Mouse (Mus musculus) CH12.LX (cell line): ENCODE measurements around the gene Wdr12. TPM values are rescaled to one million over a fixed set of nuclear protein-coding genes. Genes with fewer than 3 reads are reported as not detected.

ENCODE experiments used
- DNase-seq: peaks from one replicate; pipeline ENCODE4 v3.0.0-alpha.2; 2013; ENCODE audit errors: extremely low read depth
- H3K27ac ChIP-seq: 2 replicates; pipeline ENCODE4 v1.5.1; 2012; ENCODE audit warnings: low read depth, mild to moderate bottlenecking, control low read depth, moderate library complexity; ENCODE audit not compliant: insufficient read depth
- H3K27me3 ChIP-seq: replicated peaks from 2 replicates; pipeline ENCODE3; 2012; ENCODE audit warnings: inconsistent platforms
- H3K36me3 ChIP-seq, 2 experiments: replicated peaks in 1 of 2; 2 replicates each; pipeline versions ENCODE3 to v1.6.1; 2012; ENCODE audit warnings: inconsistent platforms in 1 of 2, low read length in 1 of 2, mild to moderate bottlenecking in 1 of 2, mixed read lengths in 1 of 2, moderate library complexity in 1 of 2; ENCODE audit not compliant: control insufficient read depth in 1 of 2, insufficient read depth in 1 of 2
- H3K4me1 ChIP-seq, 2 experiments: 2 replicates each; pipeline ENCODE4 v1.6.1; 2012; ENCODE audit warnings: inconsistent platforms in 1 of 2, moderate library complexity in 1 of 2; ENCODE audit not compliant: insufficient read depth in 2 of 2, control insufficient read depth in 1 of 2
- H3K4me2 ChIP-seq: 2 replicates; pipeline ENCODE4 v1.6.1; 2012; ENCODE audit warnings: low read depth, mild to moderate bottlenecking, control low read depth; ENCODE audit not compliant: poor library complexity, insufficient read depth, severe bottlenecking
- H3K4me3 ChIP-seq, 3 experiments: fragments of 150-350 bp in 1 of 3; sonication (generic) in 1 of 3; replicated peaks in 1 of 3; 2 replicates each; pipeline versions ENCODE3 to v1.5.1; 2011 to 2012; ENCODE audit warnings: low read depth in 2 of 3, low read length in 2 of 3, mild to moderate bottlenecking in 2 of 3, moderate library complexity in 2 of 3, control low read depth in 1 of 3, improper control_type of control experiment in 1 of 3, inconsistent platforms in 1 of 3, mixed read lengths in 1 of 3; ENCODE audit not compliant: poor library complexity in 1 of 3
- H3K79me2 ChIP-seq: replicated peaks from 2 replicates; pipeline ENCODE4 v1.6.1; 2012; ENCODE audit warnings: mild to moderate bottlenecking, moderate library complexity; ENCODE audit not compliant: control insufficient read depth, poor library complexity, insufficient read depth, severe bottlenecking; ENCODE audit errors: extremely low read depth
- H3K9ac ChIP-seq: 2 replicates; pipeline ENCODE4 v1.6.1; 2012; ENCODE audit warnings: low read depth, mild to moderate bottlenecking, control low read depth, moderate library complexity; ENCODE audit not compliant: insufficient read depth
- H3K9me3 ChIP-seq: replicated peaks from 2 replicates; pipeline ENCODE3; 2012; ENCODE audit warnings: low read length, inconsistent platforms, mixed read lengths
- CHD1 ChIP-seq: IDR thresholded peaks from 2 replicates; pipeline ENCODE4 v1.6.1; 2012; ENCODE audit warnings: low read depth, low read length, improper control_type of control experiment, inconsistent platforms
- CTCF ChIP-seq, 2 experiments: IDR thresholded peaks in 1 of 2; conservative IDR thresholded peaks in 1 of 2; 2 replicates each; pipeline ENCODE4 v1.5.1; 2011 to 2012; ENCODE audit warnings: low read depth in 2 of 2, low read length in 2 of 2, improper control_type of control experiment in 1 of 2, inconsistent platforms in 1 of 2, mild to moderate bottlenecking in 1 of 2, moderate library complexity in 1 of 2
- EP300 ChIP-seq: IDR thresholded peaks from 2 replicates; pipeline ENCODE4 v1.6.1; 2011; ENCODE audit warnings: low read length, improper control_type of control experiment
- ETS1 ChIP-seq: conservative IDR thresholded peaks from 2 replicates; pipeline ENCODE4 v1.6.1; 2012; ENCODE audit warnings: low read depth, mild to moderate bottlenecking, inconsistent platforms, low read length, improper control_type of control experiment, moderate library complexity
- HCFC1 ChIP-seq: IDR thresholded peaks from 2 replicates; pipeline ENCODE4 v1.6.1; 2012; ENCODE audit warnings: low read depth, mild to moderate bottlenecking, inconsistent platforms, low read length, improper control_type of control experiment
- IRF4 ChIP-seq: IDR thresholded peaks from 2 replicates; pipeline ENCODE4 v1.6.1; 2014; ENCODE audit warnings: low read depth, mild to moderate bottlenecking, inconsistent platforms, low read length, improper control_type of control experiment
- JUN ChIP-seq: IDR thresholded peaks from 2 replicates; pipeline ENCODE4 v1.6.1; 2011; ENCODE audit warnings: low read depth, mild to moderate bottlenecking, low read length, improper control_type of control experiment, moderate library complexity; ENCODE audit not compliant: insufficient read depth
- KAT2A ChIP-seq: IDR thresholded peaks from 2 replicates; pipeline ENCODE4 v1.6.1; 2012; ENCODE audit warnings: low read length, improper control_type of control experiment, inconsistent platforms; ENCODE audit not compliant: insufficient replicate concordance
- MAFK ChIP-seq: IDR thresholded peaks from 2 replicates; pipeline ENCODE4 v1.6.1; 2011; ENCODE audit warnings: low read length, improper control_type of control experiment; ENCODE audit not compliant: insufficient replicate concordance
- MAZ ChIP-seq: IDR thresholded peaks from 2 replicates; pipeline ENCODE4 v1.6.1; 2012; ENCODE audit warnings: low read depth, mild to moderate bottlenecking, inconsistent platforms, low read length, improper control_type of control experiment, moderate library complexity
- MYC ChIP-seq: IDR thresholded peaks from 2 replicates; pipeline ENCODE4 v1.6.1; 2011; ENCODE audit warnings: low read depth, mild to moderate bottlenecking, improper control_type of control experiment, low read length
- NELFE ChIP-seq: IDR thresholded peaks from 2 replicates; pipeline ENCODE4 v1.6.1; 2011; ENCODE audit warnings: low read depth, low read length, improper control_type of control experiment
- RAD21 ChIP-seq: IDR thresholded peaks from 2 replicates; pipeline ENCODE4 v1.6.1; 2011; ENCODE audit warnings: low read depth, mild to moderate bottlenecking, low read length, improper control_type of control experiment, moderate library complexity
- SIN3A ChIP-seq: IDR thresholded peaks from 2 replicates; pipeline ENCODE4 v1.6.1; 2012; ENCODE audit warnings: low read length, improper control_type of control experiment, inconsistent platforms
- SMC3 ChIP-seq: IDR thresholded peaks from 2 replicates; pipeline ENCODE4 v1.6.1; 2011; ENCODE audit warnings: low read depth, low read length, improper control_type of control experiment
- TBP ChIP-seq: conservative IDR thresholded peaks from 2 replicates; pipeline ENCODE4 v1.6.1; 2011; ENCODE audit warnings: low read depth, low read length, improper control_type of control experiment
- TCF12 ChIP-seq: IDR thresholded peaks from 2 replicates; pipeline ENCODE4 v1.6.1; 2014; ENCODE audit warnings: low read depth, mild to moderate bottlenecking, inconsistent platforms, low read length, improper control_type of control experiment
- ZMIZ1 ChIP-seq: IDR thresholded peaks from 2 replicates; pipeline ENCODE4 v1.6.1; 2012; ENCODE audit warnings: low read depth, mild to moderate bottlenecking, inconsistent platforms, low read length, improper control_type of control experiment
- dilution Hi-C: fragments of 300-500 bp; cut with MboI; formaldehyde crosslinking; loops from 2 replicates; pipeline ENCODE4 v1.14.3; 2020; ENCODE audit warnings: low sequenced_read_pairs; ENCODE audit not compliant: extremely low pct_unique_long_range_greater_than_20kb, extremely low pct_ligation_motif_present
- in situ Hi-C: fragments of 300-500 bp; cut with MboI; formaldehyde crosslinking; loops from 3 replicates; pipeline ENCODE4 v1.14.3; 2019; ENCODE audit warnings: low sequenced_read_pairs, low pct_ligation_motif_present, low pct_unique_long_range_greater_than_20kb, mixed read lengths
- polyA plus RNA-seq: library from polyadenylated mRNA; unstranded; fragments of >175 nt; gene quantifications from 2 replicates; pipeline ENCODE4 v1.2.1, GENCODE M21; 2012; ENCODE audit warnings: low read depth; ENCODE audit not compliant: insufficient read length
- total RNA-seq, 2 experiments: library from RNA; depleted of rRNA; stranded (reverse); fragments of 300-350 nt in 1 of 2; fragments of >200 nt in 1 of 2; gene quantifications; 2 replicates each; pipeline ENCODE4 v1.2.3; 2012 to 2014

The Wdr12 gene
- total and polyA plus RNA-seq, 3 experiments: 58.7 to 107 (median 97.4) TPM

- H3K9ac ChIP-seq: no peak overlapping the region
- no peak for DNase-seq
- peaks cover 2 to 3% of the 10 kb centered on the region in 2 experiments for H3K36me3 ChIP-seq
- no peaks in the 10 kb centered on the region for H3K79me2 ChIP-seq
- in situ Hi-C loops (no loop called here), dilution Hi-C loops (no loop called here)
- H3K4me1 ChIP-seq: no peaks in the 10 kb centered on the region
- no peaks in the 10 kb centered on the region for H3K27me3 ChIP-seq
- no peaks in the 10 kb centered on the region for H3K9me3 ChIP-seq
- TF ChIP-seq TCF12: no peak
- no peak for TF ChIP-seq IRF4
- no peak for TF ChIP-seq SMC3
- TF ChIP-seq EP300: no peak
- no peak for TF ChIP-seq JUN
- no peak for TF ChIP-seq NELFE
- no peak for TF ChIP-seq HCFC1
- no peak overlapping the region for H3K4me3 ChIP-seq
- no peak overlapping the region for H3K27ac ChIP-seq
- H3K4me2 ChIP-seq: no peak overlapping the region
Observed at GRCm38 (mm10) chr1:60117721-60118455, 19.4 kb upstream of the Wdr12 start.

- TF ChIP-seq TCF12: no peak
- no peak for TF ChIP-seq KAT2A
- TF ChIP-seq MYC: 0 out of 2 replicates have a peak, but pooled peaks have one; percentile 48
- no peak for TF ChIP-seq SMC3
- peak; percentile 21 for TF ChIP-seq RAD21
- no peak for TF ChIP-seq MAFK
- TF ChIP-seq MAZ: no peak
- no peak for TF ChIP-seq CHD1
- no peak for TF ChIP-seq EP300
- no peak for TF ChIP-seq SIN3A
- no peak for TF ChIP-seq ETS1
- no peak for TF ChIP-seq ZMIZ1
- peak in 1 of 2 experiments; percentile 54; a peak in 2 of 4 replicates for TF ChIP-seq CTCF (conservative IDR thresholded peaks at IDR 0.05 in 1 of 2, IDR thresholded peaks at IDR 0.05 in 1 of 2; ENCODE audit: low read depth in 2 of 2, low read length in 2 of 2)
- TF ChIP-seq TBP: no peak
- TF ChIP-seq, all 38 proteins: peak for 3
- in situ Hi-C loops (no loop called here), dilution Hi-C loops (no loop called here)
- Histone ChIP-seq H3K9me3 (no peaks in the 10 kb centered on the region), H3K4me2 (no peak overlapping the region), H3K27me3 (no peaks in the 10 kb centered on the region), H3K79me2 (no peaks in the 10 kb centered on the region), H3K36me3 (peaks cover 2 to 13% of the 10 kb centered on the region in 2 experiments), H3K9ac (no peak overlapping the region), H3K27ac (no peak overlapping the region), H3K4me3 (no peak overlapping the region), H3K4me1 (no peaks in the 10 kb centered on the region)
- no peak for DNase-seq
Observed at GRCm38 (mm10) chr1:60104582-60104981, 6.1 kb upstream of the Wdr12 start.
